Mouse (Mus musculus): Measurements from ENCODE around the gene Ppp1r27. TPM values are rescaled to one million over a fixed set of nuclear protein-coding genes. Genes with fewer than 3 reads are reported as not detected.

The Ppp1r27 gene
- polyA plus RNA-seq, 1 experiment from 2014 or later = 0.24 TPM

GRCm38 (mm10) chr11:120542376-120542775, 8.6 kb downstream of the Ppp1r27 start:
- Histone ChIP-seq H3K27me3 (replicated peaks; ENCODE audit: control insufficient read depth, insufficient read depth, low read length) (no peaks in the 10 kb centered on the region), H3K9ac (ENCODE audit: low read length) (no peak overlapping the region), H3K27ac (ENCODE audit: low read depth) (no peak overlapping the region), H3K9me3 (ENCODE audit: control insufficient read depth, low read length) (no peaks in the 10 kb centered on the region), H3K4me2 (ENCODE audit: low read length) (no peak overlapping the region), H3K36me3 (ENCODE audit: control insufficient read depth, insufficient read depth, low read length) (peaks cover 43% of the 10 kb centered on the region), H3K4me1 (replicated peaks; ENCODE audit: control insufficient read depth, insufficient read depth, low read length) (peaks cover 11% of the 10 kb centered on the region), H3K4me3 (ENCODE audit: low read depth, low read length) (no peak overlapping the region)
- no peak for DNase-seq (ENCODE audit: low spot score)
- ATAC-seq (replicated peaks; ENCODE audit: low FRiP score, low TSS enrichment, low read depth) = no peak
- 82% methylated on average over 6 of the region's 6 CpGs for WGBS

- H3K9ac ChIP-seq (ENCODE audit: low read length) = no peak overlapping the region
- H3K4me2 ChIP-seq (ENCODE audit: low read length) = no peak overlapping the region
- H3K36me3 ChIP-seq (ENCODE audit: control insufficient read depth, insufficient read depth, low read length) = peaks cover 43% of the 10 kb centered on the region
- H3K4me1 ChIP-seq (replicated peaks; ENCODE audit: control insufficient read depth, insufficient read depth, low read length) = peaks cover 11% of the 10 kb centered on the region
- 46% methylated on average over 4 of the region's 4 CpGs for WGBS
- DNase-seq (ENCODE audit: low spot score) (no peak), ATAC-seq (replicated peaks; ENCODE audit: low FRiP score, low TSS enrichment, low read depth) (no peak)
- H3K27me3 ChIP-seq (replicated peaks; ENCODE audit: control insufficient read depth, insufficient read depth, low read length) = no peaks in the 10 kb centered on the region
- no peaks in the 10 kb centered on the region for H3K9me3 ChIP-seq (ENCODE audit: control insufficient read depth, low read length)
- H3K27ac ChIP-seq (ENCODE audit: low read depth) = no peak overlapping the region
- H3K4me3 ChIP-seq (ENCODE audit: low read depth, low read length) = no peak overlapping the region
Measured at GRCm38 (mm10) chr11:120541907-120542306, 9.0 kb downstream of the Ppp1r27 start.

- Histone ChIP-seq H3K36me3 (ENCODE audit: control insufficient read depth, insufficient read depth, low read length) (peaks cover 31% of the 10 kb centered on the region), H3K4me3 (ENCODE audit: low read depth, low read length) (no peak overlapping the region), H3K4me2 (ENCODE audit: low read length) (peak overlapping the region; percentile 22; the same call in 1 of the 2 replicates), H3K27ac (ENCODE audit: low read depth) (peak overlapping the region; percentile 64), H3K4me1 (replicated peaks; ENCODE audit: control insufficient read depth, insufficient read depth, low read length) (peaks cover 11% of the 10 kb centered on the region), H3K27me3 (replicated peaks; ENCODE audit: control insufficient read depth, insufficient read depth, low read length) (no peaks in the 10 kb centered on the region), H3K9me3 (ENCODE audit: control insufficient read depth, low read length) (no peaks in the 10 kb centered on the region), H3K9ac (ENCODE audit: low read length) (peak overlapping the region; percentile 5; the same call in 1 of the 2 replicates)
- WGBS = 22% methylated on average over 10 of the region's 10 CpGs
- ATAC-seq (replicated peaks; ENCODE audit: low FRiP score, low TSS enrichment, low read depth) (peak; percentile 83), DNase-seq (ENCODE audit: low spot score) (peak; percentile 75)
Measured at GRCm38 (mm10) chr11:120539285-120540014, 11.5 kb downstream of the Ppp1r27 start.

- DNase-seq (ENCODE audit: low spot score) (no peak), ATAC-seq (replicated peaks; ENCODE audit: low FRiP score, low TSS enrichment, low read depth) (no peak; the same call in none of the 2 replicates)
- H3K9ac ChIP-seq (ENCODE audit: low read length) = no peak overlapping the region
- H3K9me3 ChIP-seq (ENCODE audit: control insufficient read depth, low read length) = no peaks in the 10 kb centered on the region
- H3K4me3 ChIP-seq (ENCODE audit: low read depth, low read length) = no peak overlapping the region
- WGBS = 50% methylated on average over 8 of the region's 8 CpGs
- H3K36me3 ChIP-seq (ENCODE audit: control insufficient read depth, insufficient read depth, low read length) = peaks cover 25% of the 10 kb centered on the region
- H3K4me2 ChIP-seq (ENCODE audit: low read length) = no peak overlapping the region
- H3K27me3 ChIP-seq (replicated peaks; ENCODE audit: control insufficient read depth, insufficient read depth, low read length) = 0 out of 2 replicates have a peak, but pooled peaks cover 5% of the 10 kb centered on the region
- H3K27ac ChIP-seq (ENCODE audit: low read depth) = peak overlapping the region; percentile 64
- peaks cover 11% of the 10 kb centered on the region for H3K4me1 ChIP-seq (replicated peaks; ENCODE audit: control insufficient read depth, insufficient read depth, low read length)
Measured at GRCm38 (mm10) chr11:120538955-120539284, 12.0 kb downstream of the Ppp1r27 start.

GRCm38 (mm10) chr11:120538485-120538884, 12.4 kb downstream of the Ppp1r27 start:
- WGBS = 81% methylated on average over 3 of the region's 3 CpGs
- no peak overlapping the region for H3K4me3 ChIP-seq (ENCODE audit: low read depth, low read length)
- no peak overlapping the region for H3K4me2 ChIP-seq (ENCODE audit: low read length)

GRCm38 (mm10) chr11:120535804-120536203, 15.1 kb downstream of the Ppp1r27 start:
- no peaks in the 10 kb centered on the region for H3K36me3 ChIP-seq (ENCODE audit: control insufficient read depth, insufficient read depth, low read length)
- H3K9ac ChIP-seq (ENCODE audit: low read length) = no peak overlapping the region
- no peaks in the 10 kb centered on the region for H3K9me3 ChIP-seq (ENCODE audit: control insufficient read depth, low read length)
- 68% methylated on average over 3 of the region's 3 CpGs for WGBS
- no peak overlapping the region for H3K4me3 ChIP-seq (ENCODE audit: low read depth, low read length)
- peaks cover 33% of the 10 kb centered on the region for H3K27me3 ChIP-seq (replicated peaks; ENCODE audit: control insufficient read depth, insufficient read depth, low read length)
- ATAC-seq (replicated peaks; ENCODE audit: low FRiP score, low TSS enrichment, low read depth) (no peak), DNase-seq (ENCODE audit: low spot score) (no peak)
- no peak overlapping the region for H3K4me2 ChIP-seq (ENCODE audit: low read length)
- no peak overlapping the region for H3K27ac ChIP-seq (ENCODE audit: low read depth)
- peaks cover 11% of the 10 kb centered on the region for H3K4me1 ChIP-seq (replicated peaks; ENCODE audit: control insufficient read depth, insufficient read depth, low read length)

More at GRCm38 (mm10) chr11:120538485-120538884, 12.4 kb downstream of the Ppp1r27 start:
- Histone ChIP-seq H3K27ac (ENCODE audit: low read depth) (peak overlapping the region; percentile 64), H3K9me3 (ENCODE audit: control insufficient read depth, low read length) (no peaks in the 10 kb centered on the region), H3K4me1 (replicated peaks; ENCODE audit: control insufficient read depth, insufficient read depth, low read length) (peaks cover 11% of the 10 kb centered on the region), H3K9ac (ENCODE audit: low read length) (no peak overlapping the region), H3K36me3 (ENCODE audit: control insufficient read depth, insufficient read depth, low read length) (peaks cover 21% of the 10 kb centered on the region), H3K27me3 (replicated peaks; ENCODE audit: control insufficient read depth, insufficient read depth, low read length) (peaks cover 6% of the 10 kb centered on the region; the same call in 1 of the 2 replicates)
- DNase-seq (ENCODE audit: low spot score) (no peak), ATAC-seq (replicated peaks; ENCODE audit: low FRiP score, low TSS enrichment, low read depth) (no peak)

- Histone ChIP-seq H3K4me1 (replicated peaks; ENCODE audit: control insufficient read depth, insufficient read depth, low read length) (peaks cover 13% of the 10 kb centered on the region), H3K27me3 (replicated peaks; ENCODE audit: control insufficient read depth, insufficient read depth, low read length) (peaks cover 40% of the 10 kb centered on the region), H3K4me3 (ENCODE audit: low read depth, low read length) (no peak overlapping the region), H3K9me3 (ENCODE audit: control insufficient read depth, low read length) (no peaks in the 10 kb centered on the region), H3K9ac (ENCODE audit: low read length) (no peak overlapping the region), H3K27ac (ENCODE audit: low read depth) (no peak overlapping the region), H3K4me2 (ENCODE audit: low read length) (no peak overlapping the region), H3K36me3 (ENCODE audit: control insufficient read depth, insufficient read depth, low read length) (no peaks in the 10 kb centered on the region)
- ATAC-seq (replicated peaks; ENCODE audit: low FRiP score, low TSS enrichment, low read depth) (no peak), DNase-seq (ENCODE audit: low spot score) (no peak)
- 69% methylated on average over 3 of the region's 3 CpGs for WGBS
Measured at GRCm38 (mm10) chr11:120535145-120535544, 15.8 kb downstream of the Ppp1r27 start.

- no peak for DNase-seq (ENCODE audit: low spot score)
- ATAC-seq (replicated peaks; ENCODE audit: low FRiP score, low TSS enrichment, low read depth) = no peak
- Histone ChIP-seq H3K4me2 (ENCODE audit: low read length) (no peak overlapping the region), H3K9ac (ENCODE audit: low read length) (no peak overlapping the region), H3K9me3 (ENCODE audit: control insufficient read depth, low read length) (no peaks in the 10 kb centered on the region), H3K4me3 (ENCODE audit: low read depth, low read length) (no peak overlapping the region), H3K27ac (ENCODE audit: low read depth) (no peak overlapping the region), H3K27me3 (replicated peaks; ENCODE audit: control insufficient read depth, insufficient read depth, low read length) (peaks cover 50% of the 10 kb centered on the region), H3K4me1 (replicated peaks; ENCODE audit: control insufficient read depth, insufficient read depth, low read length) (peaks cover 2% of the 10 kb centered on the region; the same call in 1 of the 2 replicates), H3K36me3 (ENCODE audit: control insufficient read depth, insufficient read depth, low read length) (no peaks in the 10 kb centered on the region)
- 80% methylated on average over 8 of the region's 8 CpGs for WGBS
Measured at GRCm38 (mm10) chr11:120534093-120534492, 16.8 kb downstream of the Ppp1r27 start.

GRCm38 (mm10) chr11:120531646-120532045, 19.3 kb downstream of the Ppp1r27 start:
- peaks cover 65% of the 10 kb centered on the region for H3K27me3 ChIP-seq (replicated peaks; ENCODE audit: control insufficient read depth, insufficient read depth, low read length)

More at GRCm38 (mm10) chr11:120531646-120532045, 19.3 kb downstream of the Ppp1r27 start:
- Histone ChIP-seq H3K4me1 (replicated peaks; ENCODE audit: control insufficient read depth, insufficient read depth, low read length) (peaks cover 2% of the 10 kb centered on the region; the same call in 1 of the 2 replicates), H3K9me3 (ENCODE audit: control insufficient read depth, low read length) (no peaks in the 10 kb centered on the region), H3K27ac (ENCODE audit: low read depth) (no peak overlapping the region), H3K36me3 (ENCODE audit: control insufficient read depth, insufficient read depth, low read length) (no peaks in the 10 kb centered on the region), H3K4me2 (ENCODE audit: low read length) (no peak overlapping the region), H3K4me3 (ENCODE audit: low read depth, low read length) (0 out of 2 replicates have a peak overlapping the region, but pooled peaks have one; percentile 39), H3K9ac (ENCODE audit: low read length) (no peak overlapping the region)
- no peak for DNase-seq (ENCODE audit: low spot score)
- no peak for ATAC-seq (replicated peaks; ENCODE audit: low FRiP score, low TSS enrichment, low read depth)
- WGBS = 23% methylated on average over 9 of the region's 9 CpGs
